Mouse (Mus musculus): ENCODE measurements around the gene Tmem145. TPM values are rescaled to one million over a fixed set of nuclear protein-coding genes. Genes with fewer than 3 reads are reported as not detected.
"Not testable (repeated sequence)": the region's sequence is repeated elsewhere in the genome, so short reads cannot be mapped to it uniquely, and the experiment has no call there.

The Tmem145 gene
- total RNA-seq, 2 experiments from 2014 or later: not detected

DNA sequence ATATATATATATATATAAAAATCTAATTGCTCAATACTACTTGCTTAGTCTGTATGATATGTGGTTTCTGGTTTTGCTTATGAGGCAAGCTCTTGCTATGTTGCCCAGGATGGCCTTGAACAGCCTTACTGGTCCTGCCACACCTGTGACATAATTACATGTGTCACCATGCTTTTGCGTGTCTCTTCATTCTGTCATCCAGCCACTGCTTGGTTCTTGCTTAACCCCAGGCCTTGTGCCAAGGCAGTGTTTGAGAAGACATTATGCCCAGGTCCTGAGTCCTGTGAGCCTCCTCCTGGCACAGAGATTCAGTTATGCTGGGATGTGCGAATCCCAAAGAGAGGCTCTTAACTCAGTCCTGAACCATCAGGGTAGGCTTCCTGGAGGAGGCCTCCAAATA lies 17.3 kb downstream of the Tmem145 start:
- DNase-seq: no peak

DNA sequence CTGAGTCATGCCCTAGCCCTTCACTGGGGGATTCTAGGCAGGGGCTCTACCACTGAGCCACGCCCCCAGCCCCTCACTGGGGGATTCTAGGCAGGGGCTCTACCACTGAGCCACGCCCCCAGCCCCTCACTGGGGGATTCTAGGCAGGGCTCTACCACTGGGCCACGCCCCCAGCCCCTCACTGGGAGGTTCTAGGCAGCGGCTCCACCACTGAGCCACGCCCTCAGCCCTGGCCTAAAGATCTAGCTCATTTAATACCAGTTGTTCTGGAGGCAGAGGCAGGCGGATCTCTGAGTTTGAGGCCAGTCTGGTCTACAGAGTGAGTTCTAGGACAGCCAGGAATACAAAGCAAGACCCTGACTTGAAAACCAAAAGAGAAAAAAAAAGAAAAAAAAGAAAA lies 19.5 kb downstream of the Tmem145 start:
- not testable (repeated sequence) for DNase-seq

DNA sequence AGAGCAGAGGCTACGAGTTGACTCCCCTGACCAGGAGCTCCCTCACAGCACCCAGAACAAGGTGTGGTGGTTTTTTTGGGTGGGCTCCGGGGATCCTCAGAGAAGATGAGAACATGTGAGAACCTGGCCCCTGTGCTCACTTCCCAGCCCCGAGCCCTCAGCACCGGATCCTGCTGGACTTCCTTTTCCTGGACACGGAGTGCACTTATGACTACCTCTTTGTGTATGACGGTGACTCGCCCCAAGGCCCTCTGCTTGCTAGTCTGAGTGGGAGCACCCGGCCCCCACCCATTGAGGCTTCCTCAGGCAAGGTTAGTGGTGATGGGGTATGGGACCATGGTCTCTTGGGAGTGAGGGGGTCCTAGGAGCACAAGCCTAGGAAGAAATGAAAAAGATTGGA lies 20.3 kb downstream of the Tmem145 start:
- DNase-seq: no peak

DNA sequence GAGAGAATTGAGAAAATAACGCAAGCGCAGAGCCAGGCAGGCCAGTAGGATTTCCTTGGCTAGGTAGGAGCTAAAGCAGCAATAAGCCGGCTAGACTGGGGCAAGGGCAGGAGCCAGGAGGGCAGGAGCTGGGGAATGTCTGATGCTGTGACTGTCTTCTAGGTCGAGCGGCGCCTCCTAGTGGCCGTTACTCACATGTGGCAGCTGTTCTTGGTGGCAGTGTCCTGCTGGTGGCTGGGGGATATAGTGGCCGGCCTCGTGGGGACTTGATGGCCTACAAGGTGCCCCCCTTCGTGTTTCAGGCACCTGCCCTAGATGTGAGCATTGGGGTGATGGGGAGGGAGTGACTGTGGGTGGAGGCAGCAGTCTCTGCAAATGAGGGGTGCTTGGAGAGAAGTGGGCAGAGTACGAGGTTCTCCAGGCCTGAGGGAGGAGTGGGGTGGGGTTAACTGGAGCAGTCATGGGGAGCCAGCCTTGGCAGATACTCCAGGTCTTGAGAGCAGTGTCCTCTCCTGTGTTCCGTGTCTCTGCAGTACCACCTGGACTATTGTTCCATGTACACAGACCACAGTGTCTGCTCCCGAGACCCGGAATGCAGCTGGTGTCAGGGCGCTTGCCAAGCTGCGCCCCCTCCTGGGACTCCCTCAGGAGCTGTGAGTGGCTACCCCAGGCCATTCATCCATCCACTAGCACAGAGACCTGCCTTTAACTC lies 27.8 kb downstream of the Tmem145 start:
- peak; percentile 69 for DNase-seq

DNA sequence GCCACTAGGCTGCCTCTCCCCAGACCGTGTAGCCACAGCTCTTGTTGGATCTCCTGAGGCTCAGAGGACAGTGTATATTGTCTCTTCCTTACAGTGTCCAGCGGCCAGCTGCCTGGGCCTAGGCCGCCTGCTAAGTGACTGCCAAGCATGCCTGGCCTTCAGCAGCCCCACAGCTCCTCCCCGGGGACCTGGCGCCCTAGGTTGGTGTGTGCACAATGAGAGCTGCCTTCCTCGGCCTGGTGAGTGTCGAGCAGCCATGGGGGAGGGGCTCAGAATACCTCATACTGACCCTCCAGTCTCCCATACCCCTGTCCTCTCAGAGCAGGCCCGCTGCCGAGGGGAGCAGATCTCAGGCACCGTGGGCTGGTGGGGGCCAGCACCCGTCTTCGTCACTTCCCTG lies 28.6 kb downstream of the Tmem145 start:
- DNase-seq: no peak

DNA sequence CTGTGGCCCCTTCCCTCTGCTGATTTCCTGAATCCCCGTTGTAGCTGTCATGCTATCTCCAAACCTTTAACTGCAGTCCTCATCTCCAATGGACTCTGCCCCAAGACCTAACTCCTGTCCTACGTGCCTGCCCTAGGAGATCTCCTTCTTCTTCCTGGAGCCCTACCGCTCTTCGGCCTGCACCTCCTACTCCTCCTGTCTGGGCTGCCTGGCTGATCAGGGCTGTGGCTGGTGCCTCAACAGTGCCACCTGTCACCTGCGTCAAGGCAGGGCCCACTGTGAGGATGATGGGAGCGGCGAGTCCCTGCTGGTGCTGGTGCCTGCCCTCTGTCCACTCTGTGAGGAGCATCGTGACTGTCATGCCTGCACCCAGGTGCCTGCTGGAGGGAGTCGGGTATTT lies 33.4 kb downstream of the Tmem145 start:
- DNase-seq: no peak

DNA sequence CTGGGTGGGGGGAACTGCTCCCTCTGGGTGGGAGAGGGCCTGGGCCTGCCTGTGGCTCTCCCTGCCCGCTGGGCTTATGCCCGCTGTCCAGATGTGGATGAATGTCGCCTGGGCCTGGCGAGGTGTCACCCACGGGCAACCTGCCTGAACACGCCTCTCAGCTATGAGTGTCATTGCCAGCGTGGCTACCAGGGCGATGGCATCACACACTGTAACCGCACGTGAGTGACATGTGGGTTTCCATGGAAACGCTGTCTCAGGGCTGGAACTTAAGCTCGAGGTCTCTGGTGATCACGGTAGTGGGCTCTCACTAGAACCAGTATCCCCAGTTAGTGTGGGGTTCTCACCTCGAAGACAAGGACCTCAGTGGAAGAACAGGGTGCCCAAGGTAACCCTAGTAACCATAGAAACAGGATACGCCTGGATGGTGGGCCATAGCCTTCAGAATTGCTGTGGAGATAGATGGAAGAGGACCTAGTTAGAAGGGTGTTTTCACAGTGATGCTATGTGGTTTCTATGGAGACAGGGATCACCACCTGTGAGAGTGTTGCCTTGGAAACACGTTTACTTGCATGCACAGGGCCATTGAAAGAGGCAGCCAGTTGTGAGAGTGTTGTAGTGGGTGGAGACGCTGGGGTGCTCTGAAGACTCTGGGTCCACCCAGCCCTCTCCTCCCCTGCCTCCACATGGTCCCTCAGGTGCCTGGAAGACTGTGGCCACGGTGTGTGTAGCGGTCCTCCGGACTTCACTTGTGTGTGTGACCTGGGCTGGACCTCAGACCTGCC lies 35.3 kb downstream of the Tmem145 start:
- DNase-seq: no peak

DNA sequence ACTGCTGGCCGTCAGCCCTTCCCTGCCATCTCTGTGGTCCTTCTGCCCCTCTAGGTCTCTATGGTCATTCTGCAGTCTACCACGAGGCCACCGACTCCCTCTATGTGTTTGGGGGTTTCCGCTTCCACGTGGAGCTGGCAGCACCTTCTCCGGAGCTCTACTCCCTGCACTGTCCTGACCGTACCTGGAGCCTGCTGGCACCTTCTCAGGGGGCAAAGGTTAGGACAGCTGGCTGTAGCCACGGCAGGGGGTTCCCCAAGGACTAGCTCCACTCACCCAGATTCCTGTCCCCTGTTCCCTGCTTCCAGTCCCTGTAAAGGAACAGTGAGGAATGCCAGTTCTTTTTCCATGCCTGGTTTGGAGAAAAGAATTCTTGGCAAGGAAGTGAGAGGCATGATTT lies 43.0 kb downstream of the Tmem145 start:
- no peak for DNase-seq

DNA sequence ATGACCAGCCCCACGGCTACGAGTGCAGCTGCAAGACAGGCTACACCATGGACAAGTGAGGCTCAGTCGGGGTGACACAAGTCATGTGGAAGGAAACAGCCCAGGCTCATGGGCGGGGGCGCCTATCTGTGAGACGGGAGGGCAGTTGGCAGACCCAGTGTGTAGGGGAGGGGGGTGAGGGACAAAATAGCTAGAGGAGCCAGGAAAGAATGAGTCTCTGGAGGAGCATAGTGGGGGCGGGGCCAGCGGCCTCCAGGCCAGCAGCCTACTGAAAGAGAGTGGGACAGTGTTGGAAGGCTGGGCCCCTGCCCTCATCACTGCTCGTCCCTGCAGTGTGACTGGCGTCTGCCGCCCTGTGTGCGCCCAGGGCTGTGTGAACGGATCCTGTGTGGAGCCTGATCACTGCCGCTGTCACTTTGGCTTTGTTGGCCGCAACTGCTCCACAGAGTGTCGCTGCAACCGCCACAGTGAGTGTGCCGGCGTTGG lies 52.9 kb downstream of the Tmem145 start:
- no peak for DNase-seq

DNA sequence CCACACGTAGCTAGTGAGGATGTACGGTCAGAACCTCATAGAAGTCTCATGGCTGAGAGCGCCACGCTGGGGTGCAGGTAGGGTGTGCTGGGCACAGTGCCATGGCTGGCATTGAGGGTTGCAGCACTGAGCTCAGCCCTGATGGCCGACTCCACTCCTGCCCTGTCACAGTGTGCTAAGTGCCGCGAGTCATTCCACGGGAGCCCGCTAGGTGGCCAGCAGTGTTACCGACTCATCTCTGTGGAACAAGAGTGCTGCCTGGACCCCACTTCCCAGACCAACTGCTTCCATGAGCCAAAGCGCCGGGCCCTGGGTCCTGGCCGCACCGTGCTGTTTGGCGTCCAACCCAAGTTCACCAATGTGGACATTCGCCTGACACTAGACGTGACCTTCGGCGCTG lies 57.2 kb downstream of the Tmem145 start:
- no peak for DNase-seq

DNA sequence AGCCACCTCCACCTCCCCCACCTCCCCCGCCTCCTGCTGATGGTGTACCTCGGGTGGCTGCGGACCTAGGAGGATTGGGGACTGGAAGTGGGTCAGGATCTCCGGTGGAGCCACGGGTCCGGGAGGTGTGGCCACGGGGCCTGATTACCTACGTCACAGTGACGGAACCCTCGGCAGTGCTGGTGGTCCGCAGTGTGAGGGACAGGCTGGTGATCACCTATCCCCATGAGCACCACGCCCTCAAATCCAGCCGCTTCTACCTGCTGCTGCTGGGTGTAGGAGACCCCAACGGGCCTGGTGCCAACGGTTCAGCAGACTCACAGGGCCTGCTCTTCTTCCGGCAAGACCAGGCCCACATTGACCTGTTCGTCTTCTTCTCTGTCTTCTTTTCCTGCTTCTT lies 57.7 kb downstream of the Tmem145 start:
- DNase-seq: no peak

Other genes starting within 250 kb of the Tmem145 start
- gene Grik5, start 233.8 kb upstream of the Tmem145 start, total RNA-seq (2021): 1 to 10 TPM; 2.3 to 2.7 TPM
- gene Zfp574, start 233.5 kb upstream of the Tmem145 start, total RNA-seq (2021): 1 to 10 TPM; 6.1 to 6.3 TPM
- gene Pou2f2, start 126.4 kb upstream of the Tmem145 start, total RNA-seq (2021): under 1 TPM; 0.08 to 0.21 TPM
- gene Dedd2, start 85.5 kb upstream of the Tmem145 start, total RNA-seq (2021): 1 to 10 TPM; 7.2 to 7.9 TPM
- 1 to 10 TPM; 4.6 to 5.2 TPM for gene Zfp526, start 84.7 kb upstream of the Tmem145 start, total RNA-seq (2021)
- gene Gsk3a, start 68.3 kb upstream of the Tmem145 start, total RNA-seq (2021): 10 to 100 TPM; 59.5 to 66.2 TPM
- 1 to 10 TPM; 5.8 to 7.2 TPM for gene Erf, start 55.3 kb upstream of the Tmem145 start, total RNA-seq (2021)
- gene Cic, start 38.4 kb upstream of the Tmem145 start, total RNA-seq (2021): 10 to 100 TPM; 29.0 to 30.4 TPM
- gene Pafah1b3, start 8.1 kb upstream of the Tmem145 start, total RNA-seq (2021): 1 to 10 TPM; 1.4 to 1.5 TPM
- gene Prr19, start 4.7 kb upstream of the Tmem145 start, total RNA-seq (2021): not detected
- 10 to 100 TPM; 15.5 to 18.7 TPM for gene Megf8, start 11.1 kb downstream of the Tmem145 start, total RNA-seq (2021)
- not detected for gene Cnfn, start 63.6 kb downstream of the Tmem145 start, total RNA-seq (2021)
- gene Lipe, start 92.6 kb downstream of the Tmem145 start, total RNA-seq (2021): 10 to 100 TPM; 12.8 to 42.6 TPM
- not detected for gene Cxcl17, start 106.8 kb downstream of the Tmem145 start, total RNA-seq (2021)
- gene Ceacam1, start 171.5 kb downstream of the Tmem145 start, total RNA-seq (2021): 1 to 10 TPM; 4.1 to 5.2 TPM
- gene Ceacam2, start 233.8 kb downstream of the Tmem145 start, total RNA-seq (2021): under 1 TPM; 0.49 to 0.59 TPM